Mouse (Mus musculus): ENCODE results near the gene Srgap2.
A peak's percentile ranks its signal among the peaks of the same experiment; 100 is the strongest.

The Srgap2 gene

DNA sequence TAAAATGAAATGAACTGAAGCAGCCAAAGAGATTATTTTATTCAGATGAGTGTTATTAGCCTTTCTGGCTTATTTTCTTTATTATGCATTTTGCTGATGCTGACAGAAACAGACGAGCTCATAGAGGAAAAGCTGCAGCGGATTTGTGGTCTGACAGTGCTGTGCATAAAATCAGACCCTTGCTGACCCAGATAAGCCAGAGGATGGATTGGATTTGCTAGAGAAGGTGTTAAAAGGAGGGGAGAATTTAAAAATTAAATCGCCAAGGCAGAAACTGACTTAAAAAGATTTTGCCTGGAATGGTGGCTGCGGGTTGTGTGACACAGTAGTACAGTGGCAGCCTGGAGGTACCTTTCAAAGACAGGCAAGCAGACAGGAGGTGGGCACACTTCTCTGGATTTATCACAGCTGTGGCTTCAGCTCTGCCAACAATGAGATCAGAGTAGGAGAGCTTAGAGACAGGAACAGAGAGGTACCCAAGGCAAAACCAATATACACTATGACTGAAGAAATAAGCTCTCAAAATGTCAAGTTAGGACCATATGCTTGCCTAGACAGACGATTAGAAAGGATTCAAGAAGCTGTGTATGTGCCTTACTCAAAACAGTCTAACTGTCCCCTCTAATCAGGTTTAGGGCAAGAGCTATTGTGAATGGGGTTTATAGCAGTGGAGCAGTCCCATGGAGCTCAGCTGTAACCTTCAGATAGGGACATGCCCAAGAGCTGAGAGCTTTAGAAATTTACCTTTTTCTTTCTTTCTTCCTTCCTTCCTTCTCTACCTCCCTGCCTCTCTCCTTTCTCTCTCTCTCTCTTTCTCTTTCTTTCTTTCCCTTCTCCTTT is 109.1 kb downstream of the Srgap2 start:
- DNase-seq (ENCODE audit: low spot score in 2 of 2): no peak

DNA sequence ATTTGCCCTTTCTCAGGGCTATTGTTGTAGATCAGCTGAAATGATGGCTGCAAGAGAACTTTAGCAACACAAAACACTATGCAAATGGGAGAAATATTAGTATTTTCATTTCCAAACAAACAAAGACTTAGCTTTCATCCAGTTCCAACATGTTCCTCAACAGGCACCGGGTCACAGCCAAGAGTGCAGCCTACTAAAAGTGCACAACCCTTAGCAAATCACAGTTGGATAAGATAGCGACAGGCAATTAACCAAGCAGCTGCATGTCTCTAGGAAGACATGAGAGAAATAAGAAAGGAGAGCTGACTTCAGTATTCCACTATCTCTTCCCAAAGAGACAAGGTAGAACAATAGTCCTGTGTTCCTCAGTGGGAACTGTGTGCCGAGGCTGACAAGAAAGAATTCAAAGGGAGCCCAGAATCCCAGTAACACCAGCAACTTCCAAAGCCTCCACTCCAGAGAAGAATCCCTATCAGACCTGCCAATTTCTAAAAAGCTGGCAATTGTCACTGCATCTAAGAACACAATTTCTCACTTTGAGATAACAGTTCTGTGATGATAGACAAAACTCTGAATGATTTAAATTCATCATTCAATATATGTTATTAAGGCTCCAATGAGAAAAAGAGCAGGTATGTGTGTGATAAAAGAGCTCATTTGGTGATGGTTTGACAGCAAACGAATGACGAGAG is 109.9 kb downstream of the Srgap2 start:
- no peak for DNase-seq (ENCODE audit: low spot score in 2 of 2)

GRCm38 (mm10) chr1:131403567-131403966 is 123.6 kb downstream of the Srgap2 start:
- no peak for DNase-seq (ENCODE audit: low spot score in 2 of 2)

GRCm38 (mm10) chr1:131400844-131401243 is 126.3 kb downstream of the Srgap2 start:
- DNase-seq (ENCODE audit: low spot score in 2 of 2): no peak

GRCm38 (mm10) chr1:131398181-131398580 is 129.0 kb downstream of the Srgap2 start:
- DNase-seq (ENCODE audit: low spot score in 2 of 2): no peak

GRCm38 (mm10) chr1:131384406-131384805 is 142.7 kb downstream of the Srgap2 start:
- peak in 1 of 2 experiments; percentile 28 for DNase-seq (ENCODE audit: low spot score in 2 of 2)

DNA sequence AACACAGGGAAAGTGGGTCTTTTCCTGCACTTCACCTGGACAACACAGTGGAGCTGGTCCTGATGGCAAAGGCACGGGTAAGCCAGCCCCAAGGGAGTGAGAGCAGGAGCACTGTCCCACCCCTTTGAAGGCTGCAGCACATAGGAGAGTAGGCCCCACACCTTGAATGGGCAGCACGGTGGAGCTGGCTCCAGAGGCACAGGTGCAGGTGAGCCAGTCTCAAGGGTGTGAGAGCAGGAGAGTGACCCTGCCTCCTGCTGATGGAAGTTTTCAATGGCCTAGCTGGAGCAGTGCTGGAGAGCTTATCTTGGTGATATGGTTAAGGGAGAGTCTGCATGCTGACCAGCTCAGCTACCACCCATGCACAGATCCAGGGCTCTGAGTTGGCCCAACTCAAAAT is 145.0 kb downstream of the Srgap2 start:
- no peak for DNase-seq (ENCODE audit: low spot score in 2 of 2)

- no peak for DNase-seq (ENCODE audit: low spot score in 2 of 2)
Observed at GRCm38 (mm10) chr1:131380254-131380653, 146.9 kb downstream of the Srgap2 start.

DNA sequence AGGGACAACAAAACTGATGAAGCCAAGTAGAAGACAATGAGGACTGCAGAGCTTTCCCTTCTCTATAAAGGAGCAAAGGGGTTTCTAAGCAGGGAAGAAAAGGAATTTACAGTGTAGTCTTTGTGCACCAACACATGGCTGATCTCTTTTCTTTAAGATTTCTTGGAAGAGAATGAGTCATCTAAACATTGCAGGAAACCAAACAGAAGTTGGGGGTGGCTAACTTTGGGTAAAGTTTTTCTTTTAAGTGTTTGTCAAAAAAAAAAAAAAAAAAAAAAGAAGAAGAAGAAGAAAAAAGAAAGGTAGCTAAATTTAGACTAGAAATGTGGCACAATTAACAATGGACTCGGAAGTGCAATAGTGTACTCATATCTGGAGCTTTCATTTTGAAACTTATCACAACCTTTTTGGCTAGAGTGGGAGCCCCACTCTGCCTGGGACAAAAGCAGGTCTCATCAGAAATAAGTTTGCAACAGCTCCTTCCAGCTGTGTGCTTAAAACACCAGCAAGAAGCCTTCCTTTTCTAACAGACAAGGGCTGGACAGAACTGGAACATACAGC is 148.2 kb downstream of the Srgap2 start:
- DNase-seq (ENCODE audit: low spot score in 2 of 2): no peak

- no peak for DNase-seq (ENCODE audit: low spot score in 2 of 2)
Observed at GRCm38 (mm10) chr1:131378081-131378913, 148.9 kb downstream of the Srgap2 start.

GRCm38 (mm10) chr1:131365832-131366231 is 161.3 kb downstream of the Srgap2 start:
- DNase-seq (ENCODE audit: low spot score in 2 of 2): no peak

GRCm38 (mm10) chr1:131364432-131364831 is 162.7 kb downstream of the Srgap2 start:
- no peak for DNase-seq (ENCODE audit: low spot score in 2 of 2)

GRCm38 (mm10) chr1:131363887-131364286 is 163.3 kb downstream of the Srgap2 start:
- no peak for DNase-seq (ENCODE audit: low spot score in 2 of 2)

DNA sequence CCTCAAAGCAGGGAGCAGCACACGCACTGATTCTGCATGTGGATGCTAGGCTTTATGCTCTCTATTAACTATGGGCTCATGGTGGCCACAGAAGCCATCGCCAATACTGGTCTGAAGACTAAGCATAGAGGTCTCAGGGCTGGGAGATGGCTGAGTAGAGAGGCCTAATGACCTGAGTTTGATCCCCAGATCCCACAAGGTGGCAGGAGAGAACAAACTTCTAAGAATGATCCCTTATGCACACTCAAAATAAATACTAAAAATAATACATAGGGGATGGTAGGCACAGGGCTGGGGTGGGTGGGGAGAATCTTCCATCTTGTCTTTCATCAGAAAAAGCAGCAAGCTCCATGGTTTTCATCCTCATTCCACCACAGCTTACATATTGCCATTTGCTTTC is 165.1 kb downstream of the Srgap2 start:
- DNase-seq (ENCODE audit: low spot score in 2 of 2): no peak

GRCm38 (mm10) chr1:131360800-131361199 is 166.4 kb downstream of the Srgap2 start:
- DNase-seq (ENCODE audit: low spot score in 2 of 2): no peak

DNA sequence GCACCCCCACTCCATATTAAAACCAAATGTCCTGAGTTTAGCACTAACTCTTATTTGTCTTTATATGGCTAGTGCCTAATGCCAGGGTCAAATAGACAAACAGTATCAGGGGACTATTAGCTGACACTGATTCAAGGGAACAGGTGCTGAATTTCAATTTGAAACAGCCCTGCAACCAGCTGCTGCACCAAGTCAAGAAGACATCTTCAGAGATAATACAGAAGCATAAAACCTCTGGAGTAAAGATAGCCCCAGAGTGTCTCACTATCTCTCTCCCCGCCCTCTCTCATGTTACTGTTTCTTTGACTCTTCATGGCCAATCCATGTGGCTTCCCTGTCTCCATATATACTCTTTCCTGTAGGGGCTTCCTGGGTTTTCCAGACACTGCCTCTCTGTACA is 167.5 kb downstream of the Srgap2 start:
- DNase-seq (ENCODE audit: low spot score in 2 of 2): no peak

DNA sequence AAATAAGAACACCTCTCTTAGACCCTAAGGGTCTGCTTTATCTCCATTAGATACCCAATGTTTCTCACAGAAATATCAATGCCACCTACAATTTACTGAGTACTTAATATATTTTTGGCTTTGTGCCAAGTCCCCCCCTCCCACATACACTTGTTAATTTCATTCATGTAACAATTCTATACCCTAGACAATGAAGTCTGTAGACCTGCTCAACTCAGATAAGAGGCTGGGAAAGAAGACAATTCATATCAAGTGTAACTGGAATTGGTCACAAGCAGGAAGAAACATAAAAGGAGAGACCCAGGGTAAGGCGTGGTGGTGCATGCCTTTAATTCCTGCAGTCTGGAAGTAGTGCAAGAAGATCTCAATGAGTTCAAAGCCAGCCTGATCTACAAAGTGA is 169.9 kb downstream of the Srgap2 start:
- DNase-seq (ENCODE audit: low spot score in 2 of 2): no peak

- no peak for DNase-seq (ENCODE audit: low spot score in 2 of 2)
Observed at GRCm38 (mm10) chr1:131351436-131351835, 175.7 kb downstream of the Srgap2 start.

- DNase-seq (ENCODE audit: low spot score in 2 of 2): no peak
Observed at GRCm38 (mm10) chr1:131349993-131350510, 177.1 kb downstream of the Srgap2 start.

DNA sequence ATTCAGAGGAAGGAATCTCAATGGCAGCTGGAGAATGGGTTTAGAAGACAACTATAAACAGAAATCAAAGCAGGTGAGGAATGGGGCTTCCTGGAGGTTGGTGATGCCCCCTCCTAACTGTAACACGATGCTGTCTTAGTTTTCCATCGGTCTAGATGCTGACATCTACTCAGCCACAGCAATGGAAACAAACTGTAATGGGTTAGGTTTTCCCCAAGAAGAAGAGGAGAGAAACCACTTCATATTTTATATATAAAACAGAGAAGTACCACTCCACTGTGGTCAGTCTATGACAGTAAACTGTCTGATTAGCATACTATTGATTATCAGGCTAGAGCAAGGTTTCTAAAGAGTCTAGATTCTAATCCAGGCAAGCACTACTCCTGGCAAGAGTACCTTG is 179.4 kb downstream of the Srgap2 start:
- DNase-seq (ENCODE audit: low spot score in 2 of 2): no peak

DNA sequence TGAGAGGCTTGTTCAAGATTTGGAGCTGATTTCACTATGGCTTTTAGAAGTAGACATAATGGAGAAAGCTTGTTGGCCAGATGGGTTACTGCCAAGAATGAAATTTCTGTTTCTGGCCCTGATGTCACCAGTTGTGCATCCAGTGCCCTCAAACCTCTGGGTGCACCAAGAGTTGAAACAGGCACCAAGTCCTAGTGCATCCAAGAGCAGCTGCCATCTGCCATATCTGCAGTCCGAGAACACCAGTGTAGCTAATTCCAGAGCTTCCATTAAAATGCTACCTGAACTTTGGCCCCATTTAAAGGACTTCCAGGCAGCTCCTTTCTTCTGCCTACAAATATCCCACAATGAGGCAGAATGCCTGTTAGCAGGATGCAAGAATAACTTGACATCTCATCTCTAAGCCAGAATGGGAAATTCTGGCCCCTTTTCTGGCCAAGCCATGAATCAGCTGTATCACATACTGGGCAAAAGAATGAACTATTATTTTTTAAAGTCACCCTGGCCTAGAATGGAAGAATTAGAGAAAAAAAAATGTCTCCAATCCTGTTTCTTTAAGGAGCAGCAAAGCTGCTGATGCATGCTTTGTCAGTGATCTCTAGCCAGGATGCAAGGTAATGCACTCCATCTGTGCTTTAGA is 180.1 kb downstream of the Srgap2 start:
- no peak for DNase-seq (ENCODE audit: low spot score in 2 of 2)
